Mouse (Mus musculus): ENCODE results near the gene March8. TPM values are rescaled to one million over a fixed set of nuclear protein-coding genes. Genes with fewer than 3 reads are reported as not detected.

The March8 gene
- polyA plus RNA-seq, 1 experiment, result 36.7 TPM

DNA sequence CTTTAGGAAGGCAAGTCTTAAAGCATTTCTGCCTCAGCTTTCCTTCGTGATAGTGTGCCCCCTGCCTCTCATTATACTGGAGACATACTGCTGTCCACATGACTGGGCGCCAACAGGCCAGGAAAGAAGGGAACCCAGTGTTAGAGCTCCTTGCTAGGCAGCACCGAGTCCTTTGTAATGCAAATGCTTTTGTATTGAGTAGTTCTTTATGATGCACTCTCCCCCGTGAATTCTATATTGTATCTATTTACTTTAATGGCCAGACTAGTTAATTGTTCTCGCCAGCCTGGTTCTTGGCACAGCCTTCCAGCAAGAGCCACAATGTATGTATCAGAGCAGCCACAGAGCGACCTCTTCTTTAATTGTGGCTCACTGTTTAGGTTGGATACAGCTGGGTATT, 59.8 kb downstream of the March8 start:
- no peaks in the 10 kb centered on the region for H3K36me3 ChIP-seq (ENCODE audit: control insufficient read depth, insufficient read depth, low read length)
- TF ChIP-seq POLR2A (IDR thresholded peaks at IDR 0.05; ENCODE audit: low read depth, low read length), result no peak
- no peak for TF ChIP-seq CTCF (IDR thresholded peaks at IDR 0.05; ENCODE audit: extremely low read depth, insufficient read depth, insufficient read length, insufficient replicate concordance)
- no peak overlapping the region for H3K4me3 ChIP-seq (ENCODE audit: extremely low read depth, insufficient read depth, insufficient read length)
- WGBS, result 89% methylated on average over 6 of the region's 6 CpGs
- DNase-seq (ENCODE audit: low read depth in 1 of 2, low spot score in 2 of 2), result no peak
- H3K27ac ChIP-seq (ENCODE audit: insufficient read depth, low read length), result no peak overlapping the region
- no peaks in the 10 kb centered on the region for H3K27me3 ChIP-seq (ENCODE audit: control insufficient read depth, insufficient read depth, low read length)
- no peaks in the 10 kb centered on the region for H3K4me1 ChIP-seq (ENCODE audit: control insufficient read depth, insufficient read depth, insufficient read length)

DNA sequence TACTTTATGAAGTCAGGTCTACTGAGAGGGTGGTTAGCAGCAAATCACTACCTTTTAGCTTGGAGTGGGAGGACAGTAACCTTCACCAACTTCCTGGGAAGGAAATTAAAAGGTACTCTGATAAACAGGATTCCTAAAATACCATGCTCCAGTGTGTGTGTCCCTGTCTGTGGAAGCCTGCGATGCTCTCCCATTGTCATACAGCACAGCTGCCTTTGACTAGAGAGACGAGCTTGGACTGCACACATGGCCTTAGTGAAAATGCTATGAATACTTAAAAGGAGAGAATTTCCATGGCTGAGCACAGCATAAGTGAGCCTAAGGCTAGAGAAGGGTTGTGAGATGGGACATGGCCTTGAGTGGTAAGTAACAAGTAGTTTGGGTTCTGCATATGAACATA, 60.3 kb downstream of the March8 start:
- H3K4me3 ChIP-seq (ENCODE audit: extremely low read depth, insufficient read depth, insufficient read length), result no peak overlapping the region
- H3K27me3 ChIP-seq (ENCODE audit: control insufficient read depth, insufficient read depth, low read length), result no peaks in the 10 kb centered on the region
- H3K27ac ChIP-seq (ENCODE audit: insufficient read depth, low read length), result no peak overlapping the region
- no peaks in the 10 kb centered on the region for H3K4me1 ChIP-seq (ENCODE audit: control insufficient read depth, insufficient read depth, insufficient read length)
- no peak for DNase-seq (ENCODE audit: low read depth in 1 of 2, low spot score in 2 of 2)
- H3K36me3 ChIP-seq (ENCODE audit: control insufficient read depth, insufficient read depth, low read length), result no peaks in the 10 kb centered on the region
- TF ChIP-seq CTCF (IDR thresholded peaks at IDR 0.05; ENCODE audit: extremely low read depth, insufficient read depth, insufficient read length, insufficient replicate concordance) (no peak), POLR2A (IDR thresholded peaks at IDR 0.05; ENCODE audit: low read depth, low read length) (no peak)
- 96% methylated on average over 2 of the region's 2 CpGs for WGBS

DNA sequence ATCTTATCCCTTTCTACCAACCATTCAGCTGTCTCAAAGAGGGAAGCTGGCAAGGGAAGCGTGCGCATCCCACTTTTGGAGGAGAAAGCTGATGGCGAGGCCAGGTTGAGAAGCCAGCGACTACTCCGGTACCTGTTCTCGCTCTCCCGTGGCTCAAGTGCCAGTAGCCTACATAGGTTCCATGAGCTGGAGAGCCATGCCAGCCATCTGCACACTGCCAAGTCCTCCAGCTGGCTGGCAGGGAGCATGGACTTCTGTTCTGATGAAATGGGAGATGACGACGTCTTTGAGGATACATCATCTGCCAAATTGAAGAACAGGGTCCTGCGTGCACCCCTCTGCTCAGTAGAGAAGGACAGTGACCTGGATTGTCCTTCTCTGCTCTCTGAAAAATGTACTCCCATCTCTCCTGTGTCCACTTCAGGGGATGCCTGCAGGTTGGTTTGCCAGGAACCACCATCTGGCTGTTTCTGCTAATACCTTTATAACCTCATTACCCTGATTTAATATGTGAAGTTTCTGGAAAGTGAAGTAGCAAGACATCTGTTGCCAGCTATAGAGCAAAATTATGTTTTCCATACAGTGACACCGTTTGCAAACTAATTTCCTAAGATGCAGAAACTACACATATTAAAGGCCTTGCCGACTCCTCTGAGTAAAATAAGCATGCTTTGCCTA, 64.1 kb downstream of the March8 start:
- no peak overlapping the region for H3K4me3 ChIP-seq (ENCODE audit: extremely low read depth, insufficient read depth, insufficient read length)
- WGBS, result 97% methylated on average over 12 of the region's 12 CpGs
- TF ChIP-seq POLR2A (IDR thresholded peaks at IDR 0.05; ENCODE audit: low read depth, low read length) (no peak), CTCF (IDR thresholded peaks at IDR 0.05; ENCODE audit: extremely low read depth, insufficient read depth, insufficient read length, insufficient replicate concordance) (no peak)
- H3K36me3 ChIP-seq (ENCODE audit: control insufficient read depth, insufficient read depth, low read length), result no peaks in the 10 kb centered on the region
- no peak overlapping the region for H3K27ac ChIP-seq (ENCODE audit: insufficient read depth, low read length)
- no peaks in the 10 kb centered on the region for H3K27me3 ChIP-seq (ENCODE audit: control insufficient read depth, insufficient read depth, low read length)
- no peak for DNase-seq (ENCODE audit: low read depth in 1 of 2, low spot score in 2 of 2)
- H3K4me1 ChIP-seq (ENCODE audit: control insufficient read depth, insufficient read depth, insufficient read length), result no peaks in the 10 kb centered on the region

DNA sequence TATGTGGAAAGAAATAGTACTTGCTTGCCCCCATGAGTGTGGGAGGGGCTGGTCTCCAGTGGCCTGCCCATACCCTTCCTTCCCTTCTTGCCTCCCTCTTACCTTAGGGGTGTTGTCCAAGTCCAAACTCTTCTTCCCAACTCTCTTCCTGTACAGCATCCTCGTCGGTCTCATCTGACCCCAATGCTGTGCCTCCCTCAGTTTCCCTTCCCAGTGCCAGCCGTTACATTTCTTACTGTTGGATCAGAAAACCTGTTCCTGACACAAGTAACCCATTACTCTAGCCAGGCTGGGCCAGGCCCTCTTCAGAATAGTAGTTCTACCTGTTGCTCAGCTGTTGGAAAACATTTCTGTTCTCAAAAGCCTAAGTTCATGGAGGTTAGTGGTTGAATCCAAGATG, 64.6 kb downstream of the March8 start:
- H3K4me1 ChIP-seq (ENCODE audit: control insufficient read depth, insufficient read depth, insufficient read length), result no peaks in the 10 kb centered on the region
- H3K4me3 ChIP-seq (ENCODE audit: extremely low read depth, insufficient read depth, insufficient read length), result no peak overlapping the region
- H3K27ac ChIP-seq (ENCODE audit: insufficient read depth, low read length), result no peak overlapping the region
- H3K27me3 ChIP-seq (ENCODE audit: control insufficient read depth, insufficient read depth, low read length), result no peaks in the 10 kb centered on the region
- DNase-seq (ENCODE audit: low read depth in 1 of 2, low spot score in 2 of 2), result no peak
- TF ChIP-seq POLR2A (IDR thresholded peaks at IDR 0.05; ENCODE audit: low read depth, low read length) (no peak), CTCF (IDR thresholded peaks at IDR 0.05; ENCODE audit: extremely low read depth, insufficient read depth, insufficient read length, insufficient replicate concordance) (no peak)
- H3K36me3 ChIP-seq (ENCODE audit: control insufficient read depth, insufficient read depth, low read length), result no peaks in the 10 kb centered on the region
- 96% methylated on average over 3 of the region's 3 CpGs for WGBS

DNA sequence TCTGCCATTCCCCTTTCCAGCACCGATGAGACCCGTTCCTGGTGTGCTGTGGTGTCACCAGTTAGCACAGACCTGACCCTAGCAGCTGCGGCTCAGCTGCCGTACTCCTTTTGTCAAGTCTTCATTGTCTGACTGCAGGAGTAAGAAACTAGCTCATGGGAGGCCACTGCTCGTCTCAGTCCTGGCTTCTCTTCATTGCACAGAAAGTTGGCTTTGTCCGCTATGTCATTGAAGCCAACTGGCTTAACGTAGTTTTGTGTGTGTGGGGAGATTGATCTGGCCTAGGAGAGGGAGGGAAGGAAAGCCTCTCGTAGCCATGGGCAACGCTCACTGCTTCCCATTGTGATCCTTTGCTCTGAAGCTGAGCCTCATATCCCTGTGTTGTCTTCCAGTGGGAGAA, 67.4 kb downstream of the March8 start:
- DNase-seq (ENCODE audit: low read depth in 1 of 2, low spot score in 2 of 2), result no peak
- Histone ChIP-seq H3K4me3 (ENCODE audit: extremely low read depth, insufficient read depth, insufficient read length) (no peak overlapping the region), H3K36me3 (ENCODE audit: control insufficient read depth, insufficient read depth, low read length) (no peaks in the 10 kb centered on the region), H3K27ac (ENCODE audit: insufficient read depth, low read length) (no peak overlapping the region), H3K27me3 (ENCODE audit: control insufficient read depth, insufficient read depth, low read length) (no peaks in the 10 kb centered on the region), H3K4me1 (ENCODE audit: control insufficient read depth, insufficient read depth, insufficient read length) (no peaks in the 10 kb centered on the region)
- TF ChIP-seq POLR2A (IDR thresholded peaks at IDR 0.05; ENCODE audit: low read depth, low read length), result no peak
- no peak for TF ChIP-seq CTCF (IDR thresholded peaks at IDR 0.05; ENCODE audit: extremely low read depth, insufficient read depth, insufficient read length, insufficient replicate concordance)
- WGBS, result 99% methylated on average over 9 of the region's 9 CpGs

DNA sequence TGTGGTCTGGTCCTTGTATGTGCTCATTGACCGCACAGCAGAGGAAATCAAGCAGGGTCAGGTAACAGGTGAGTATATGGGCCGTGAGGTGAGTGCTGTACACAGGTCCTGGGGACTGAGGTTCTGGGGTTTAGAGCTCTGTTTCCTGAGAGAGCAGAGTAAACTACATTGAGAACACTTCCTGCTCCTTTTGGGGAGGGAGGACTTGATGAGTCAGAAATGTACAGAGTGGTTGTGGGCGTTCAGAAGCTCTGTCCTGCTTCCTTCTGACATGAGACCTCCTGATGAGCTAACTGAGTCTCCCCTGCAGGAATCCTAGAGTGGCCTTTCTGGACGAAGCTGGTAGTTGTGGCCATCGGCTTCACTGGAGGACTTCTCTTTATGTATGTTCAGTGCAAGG, 67.9 kb downstream of the March8 start:
- WGBS, result 78% methylated on average over 5 of the region's 5 CpGs
- no peaks in the 10 kb centered on the region for H3K36me3 ChIP-seq (ENCODE audit: control insufficient read depth, insufficient read depth, low read length)
- no peaks in the 10 kb centered on the region for H3K4me1 ChIP-seq (ENCODE audit: control insufficient read depth, insufficient read depth, insufficient read length)
- no peak overlapping the region for H3K4me3 ChIP-seq (ENCODE audit: extremely low read depth, insufficient read depth, insufficient read length)
- DNase-seq (ENCODE audit: low read depth in 1 of 2, low spot score in 2 of 2), result no peak
- H3K27ac ChIP-seq (ENCODE audit: insufficient read depth, low read length), result no peak overlapping the region
- H3K27me3 ChIP-seq (ENCODE audit: control insufficient read depth, insufficient read depth, low read length), result no peaks in the 10 kb centered on the region
- no peak for TF ChIP-seq CTCF (IDR thresholded peaks at IDR 0.05; ENCODE audit: extremely low read depth, insufficient read depth, insufficient read length, insufficient replicate concordance)
- TF ChIP-seq POLR2A (IDR thresholded peaks at IDR 0.05; ENCODE audit: low read depth, low read length), result no peak

DNA sequence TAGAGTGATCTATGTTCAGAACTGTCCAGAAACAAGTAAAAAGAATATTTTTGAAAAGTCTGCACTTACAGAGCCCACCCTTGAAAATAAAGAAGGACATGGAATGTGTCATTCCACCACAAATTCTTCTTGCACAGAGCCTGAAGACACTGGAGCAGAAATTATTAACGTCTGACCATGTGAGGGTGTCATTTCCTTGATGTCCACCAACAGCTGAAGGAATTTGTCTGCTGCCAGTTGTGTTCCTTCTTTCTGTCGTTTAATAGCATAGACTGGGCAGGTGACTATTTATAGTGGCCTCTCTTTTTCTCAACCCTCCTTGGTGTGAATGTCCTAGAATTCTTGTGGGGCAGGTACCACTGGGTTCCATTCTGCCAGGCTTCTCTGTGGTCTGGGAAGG, 68.3 kb downstream of the March8 start:
- H3K36me3 ChIP-seq (ENCODE audit: control insufficient read depth, insufficient read depth, low read length), result no peaks in the 10 kb centered on the region
- no peak for DNase-seq (ENCODE audit: low read depth in 1 of 2, low spot score in 2 of 2)
- 57% methylated on average over 2 of the region's 2 CpGs for WGBS
- no peaks in the 10 kb centered on the region for H3K27me3 ChIP-seq (ENCODE audit: control insufficient read depth, insufficient read depth, low read length)
- TF ChIP-seq CTCF (IDR thresholded peaks at IDR 0.05; ENCODE audit: extremely low read depth, insufficient read depth, insufficient read length, insufficient replicate concordance) (no peak), POLR2A (IDR thresholded peaks at IDR 0.05; ENCODE audit: low read depth, low read length) (no peak)
- H3K4me1 ChIP-seq (ENCODE audit: control insufficient read depth, insufficient read depth, insufficient read length), result no peaks in the 10 kb centered on the region
- H3K4me3 ChIP-seq (ENCODE audit: extremely low read depth, insufficient read depth, insufficient read length), result no peak overlapping the region
- H3K27ac ChIP-seq (ENCODE audit: insufficient read depth, low read length), result no peak overlapping the region

Measured in spleen, adult 2 months (tissue).